Mouse (Mus musculus) brown adipose tissue, adult 24 weeks (tissue): Measurements from ENCODE around the gene Tnni1. TPM values are rescaled to one million over a fixed set of nuclear protein-coding genes. Genes with fewer than 3 reads are reported as not detected.

Source experiments
- H3K27ac ChIP-seq: fragments of 200-500 bp; replicated peaks from 2 replicates; pipeline ENCODE4 v1.5.1; 2012; ENCODE audit warnings: low read depth, mild to moderate bottlenecking, low read length
- H3K4me1 ChIP-seq: fragments of 200-500 bp; 2 replicates; pipeline ENCODE4 v1.6.1; 2012; ENCODE audit warnings: low read length, mixed read lengths; ENCODE audit not compliant: control insufficient read depth, insufficient read depth, insufficient read length
- H3K4me3 ChIP-seq: fragments of 200-500 bp; 2 replicates; pipeline ENCODE4 v1.5.1; 2012; ENCODE audit warnings: low read depth, mild to moderate bottlenecking, low read length, moderate library complexity; ENCODE audit not compliant: insufficient read depth
- polyA plus RNA-seq: library from polyadenylated mRNA; stranded (reverse); fragments of >200 nt; gene quantifications from 2 replicates; pipeline ENCODE4 v1.2.4, GENCODE M21; 2012; ENCODE audit not compliant: missing spikeins, insufficient read depth, insufficient read length

The Tnni1 gene
- polyA plus RNA-seq, 1 experiment, result 13.6 TPM

DNA sequence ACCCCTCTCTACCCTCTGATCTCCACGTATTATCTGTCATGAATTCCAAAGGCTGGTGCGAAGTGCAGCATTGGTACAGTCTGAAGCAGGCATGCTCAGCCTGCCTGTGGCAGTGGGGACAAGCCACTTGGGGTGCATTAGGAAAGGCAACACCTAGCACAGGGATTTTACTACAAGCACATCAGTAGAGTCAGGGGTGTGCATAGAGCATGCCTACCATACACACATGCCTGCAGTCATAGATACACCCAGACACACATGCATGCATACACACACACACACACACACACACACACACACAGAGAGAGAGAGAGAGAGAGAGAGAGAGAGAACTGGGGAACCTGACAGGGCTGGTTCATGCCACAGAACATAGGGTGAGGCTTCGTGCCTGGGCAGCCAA, 33.0 kb downstream of the Tnni1 start:
- no peak overlapping the region for H3K27ac ChIP-seq
- no peaks in the 10 kb centered on the region for H3K4me1 ChIP-seq
- H3K4me3 ChIP-seq, result no peak overlapping the region

DNA sequence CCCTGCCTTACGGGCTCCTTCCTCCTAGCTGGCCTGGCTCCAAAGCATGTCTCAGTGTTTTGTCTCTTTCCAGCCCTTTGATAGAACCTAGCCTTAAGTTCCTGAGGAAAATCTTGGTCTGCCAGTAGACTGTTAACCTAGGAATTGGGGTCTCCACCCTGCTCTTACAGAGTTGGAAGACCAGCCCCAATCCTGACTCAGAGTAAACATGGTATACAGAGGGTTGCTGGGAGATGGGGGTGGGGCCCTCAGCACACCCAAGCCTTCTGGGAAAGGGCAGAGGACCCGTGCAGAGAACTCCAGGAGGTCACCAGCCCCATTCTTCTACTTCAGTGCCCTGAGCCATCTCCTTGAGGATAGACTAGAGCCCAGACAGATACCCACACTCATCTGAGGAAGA, 33.4 kb downstream of the Tnni1 start:
- Histone ChIP-seq H3K4me3 (no peak overlapping the region), H3K27ac (no peak overlapping the region)

DNA sequence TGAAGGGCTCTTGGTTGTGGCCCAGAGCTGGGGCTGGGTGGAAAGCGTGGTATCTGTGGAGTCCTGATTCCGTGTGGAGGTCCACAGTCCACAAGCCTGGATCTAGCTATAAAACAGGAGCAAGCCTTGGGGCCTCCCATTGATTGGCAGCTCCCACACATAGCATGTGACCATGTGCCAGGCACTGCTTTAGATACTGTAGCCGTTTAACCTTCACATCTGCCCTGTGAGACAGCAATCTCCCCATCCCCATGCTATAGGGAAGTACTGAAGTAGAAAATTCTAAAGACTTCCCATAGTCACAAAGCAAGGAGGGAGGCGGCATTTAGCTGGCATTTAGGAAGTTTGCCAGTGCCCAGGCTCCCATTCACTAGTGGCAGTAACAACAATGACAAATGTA, 33.8 kb downstream of the Tnni1 start:
- H3K4me1 ChIP-seq, result no peaks in the 10 kb centered on the region
- H3K27ac ChIP-seq, result no peak overlapping the region
- H3K4me3 ChIP-seq, result no peak overlapping the region

More for the DNA sequence above, 33.4 kb downstream of the Tnni1 start:
- no peaks in the 10 kb centered on the region for H3K4me1 ChIP-seq

DNA sequence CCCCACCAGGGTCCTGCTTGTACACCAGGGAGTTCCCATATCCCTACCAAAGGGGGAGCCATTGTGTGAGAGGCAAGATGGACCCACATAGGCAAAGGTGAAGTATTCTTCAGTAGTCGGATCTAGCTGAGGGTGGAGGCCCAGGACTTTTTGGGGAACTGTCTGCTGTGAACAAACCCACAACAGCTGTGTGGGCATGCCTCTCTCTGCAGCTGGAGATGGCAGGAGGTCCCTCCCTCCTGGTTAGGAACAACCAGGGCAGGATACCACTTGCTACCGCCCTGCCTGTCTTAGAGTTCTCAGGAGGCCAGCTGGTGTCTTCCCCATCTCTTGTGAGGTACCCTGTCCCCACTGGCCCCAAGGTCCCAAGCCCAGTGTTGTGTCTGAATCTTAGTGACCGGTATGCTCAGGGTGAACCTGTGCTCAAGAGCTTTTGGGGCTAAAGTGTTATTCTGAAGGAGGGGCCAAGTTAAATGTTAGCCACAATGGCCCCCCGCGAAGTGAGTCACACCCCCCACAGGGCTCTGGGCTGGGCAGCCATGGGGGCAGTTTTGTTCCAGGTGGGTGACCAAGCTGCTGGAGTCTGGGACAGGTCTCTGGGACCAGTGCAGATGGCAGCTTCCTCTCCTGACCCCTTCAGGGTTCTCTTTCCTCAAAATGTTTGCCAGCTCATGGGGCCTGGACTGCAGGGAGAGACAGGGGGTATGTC, 34.6 kb downstream of the Tnni1 start:
- H3K4me3 ChIP-seq, result no peak overlapping the region
- no peaks in the 10 kb centered on the region for H3K4me1 ChIP-seq
- H3K27ac ChIP-seq, result no peak overlapping the region

DNA sequence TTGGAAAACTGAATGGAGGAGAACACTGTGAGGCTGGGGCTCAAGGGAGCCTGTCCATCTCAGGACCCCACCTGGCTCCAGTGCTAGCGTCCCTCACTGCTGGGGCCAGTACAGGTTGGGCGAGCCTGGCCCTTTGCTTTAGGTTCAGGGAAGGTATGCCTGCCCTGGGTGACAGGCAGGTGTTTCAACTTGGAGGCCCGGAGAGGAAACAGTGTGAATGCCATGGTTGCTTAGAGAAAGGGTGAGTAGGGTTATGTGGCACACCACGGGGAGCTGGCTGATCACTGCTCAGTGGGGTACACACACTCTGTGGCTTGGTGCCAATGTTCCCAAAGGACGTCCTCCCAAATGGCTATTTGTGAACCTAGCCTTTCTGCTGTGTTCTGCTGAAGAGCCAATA, 35.3 kb downstream of the Tnni1 start:
- no peak overlapping the region for H3K4me3 ChIP-seq
- H3K4me1 ChIP-seq, result no peaks in the 10 kb centered on the region
- H3K27ac ChIP-seq, result no peak overlapping the region

DNA sequence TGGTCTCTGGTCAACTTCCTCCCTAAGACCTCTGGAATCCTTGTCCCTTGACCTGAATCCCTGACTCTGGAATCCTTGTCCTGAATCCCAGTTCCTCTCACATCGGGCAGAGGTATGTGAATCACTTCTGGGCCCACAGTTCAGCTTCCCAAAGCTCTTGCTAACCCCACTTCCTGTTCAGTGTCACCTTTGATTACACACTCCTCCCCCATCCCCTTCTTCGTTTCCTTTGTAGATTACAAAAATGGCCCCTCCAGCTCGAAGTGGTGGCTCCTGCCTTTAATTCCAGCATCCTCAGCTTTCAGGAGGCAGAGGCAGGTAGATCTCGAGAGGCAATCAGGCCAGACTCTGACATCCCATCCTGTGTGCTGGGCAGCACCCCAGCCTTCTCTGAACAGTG, 38.4 kb downstream of the Tnni1 start:
- Histone ChIP-seq H3K4me1 (no peaks in the 10 kb centered on the region), H3K27ac (no peak overlapping the region), H3K4me3 (no peak overlapping the region)

DNA sequence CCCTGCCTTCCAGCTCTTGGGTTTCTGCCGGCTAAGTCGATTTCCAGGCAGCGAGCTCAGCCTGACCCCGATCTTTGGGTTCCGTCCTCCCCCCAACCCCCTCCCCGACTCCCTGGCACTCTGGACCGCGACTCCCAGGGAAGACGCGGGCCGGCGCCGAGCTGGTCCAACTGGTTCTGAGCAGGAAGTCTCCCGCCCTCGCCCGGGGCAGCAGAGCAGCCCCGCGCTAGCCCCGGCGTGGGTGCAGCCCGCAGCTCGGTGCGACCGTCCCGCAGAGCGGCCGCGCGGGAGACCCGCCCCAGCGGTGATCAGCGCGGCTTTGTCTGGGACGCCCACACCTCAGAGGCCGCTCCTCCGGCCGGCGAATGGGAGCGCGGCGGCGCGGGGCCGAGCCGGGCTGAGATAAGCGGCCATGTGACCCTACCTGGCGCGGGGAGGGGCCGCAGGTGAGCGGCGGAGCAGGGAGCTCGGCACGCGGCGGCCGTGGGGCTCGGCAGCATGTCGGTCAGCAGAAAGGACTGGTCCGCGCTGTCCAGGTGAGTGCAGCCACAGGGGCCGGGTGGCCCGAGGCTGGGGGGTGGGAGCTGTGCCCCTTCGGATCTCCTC, 39.4 kb downstream of the Tnni1 start, which contains the start of gene Lad1:
Lad1 (plus strand) TSS at position 118 of the 606 bp plus-strand sequence.
- Histone ChIP-seq H3K4me1 (no peaks in the 10 kb centered on the region), H3K4me3 (peak within 1 kb of the TSS; percentile 45), H3K27ac (no peak within 1 kb of the TSS)

DNA sequence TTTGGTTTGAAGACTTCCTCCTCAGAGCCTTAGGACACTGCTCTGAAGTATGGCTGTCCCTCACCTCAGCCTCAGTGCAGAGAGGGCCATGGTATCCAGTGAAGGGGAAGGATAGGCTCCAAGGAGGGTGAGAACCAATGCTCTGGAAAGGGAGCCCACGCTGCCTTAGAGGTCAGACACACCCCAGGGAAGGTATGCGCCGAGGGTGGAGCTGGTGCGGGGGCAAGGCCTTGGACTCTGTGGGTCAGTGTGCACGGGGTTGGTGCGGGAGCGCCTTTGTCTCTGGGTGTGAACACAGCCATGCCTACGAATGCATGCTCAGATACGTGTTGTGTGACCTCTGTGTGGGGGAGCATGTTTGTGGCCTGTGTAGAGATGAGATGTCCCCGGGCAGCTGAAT, 40.8 kb downstream of the Tnni1 start:
- Histone ChIP-seq H3K4me3 (no peak overlapping the region), H3K27ac (no peak overlapping the region), H3K4me1 (no peaks in the 10 kb centered on the region)

DNA sequence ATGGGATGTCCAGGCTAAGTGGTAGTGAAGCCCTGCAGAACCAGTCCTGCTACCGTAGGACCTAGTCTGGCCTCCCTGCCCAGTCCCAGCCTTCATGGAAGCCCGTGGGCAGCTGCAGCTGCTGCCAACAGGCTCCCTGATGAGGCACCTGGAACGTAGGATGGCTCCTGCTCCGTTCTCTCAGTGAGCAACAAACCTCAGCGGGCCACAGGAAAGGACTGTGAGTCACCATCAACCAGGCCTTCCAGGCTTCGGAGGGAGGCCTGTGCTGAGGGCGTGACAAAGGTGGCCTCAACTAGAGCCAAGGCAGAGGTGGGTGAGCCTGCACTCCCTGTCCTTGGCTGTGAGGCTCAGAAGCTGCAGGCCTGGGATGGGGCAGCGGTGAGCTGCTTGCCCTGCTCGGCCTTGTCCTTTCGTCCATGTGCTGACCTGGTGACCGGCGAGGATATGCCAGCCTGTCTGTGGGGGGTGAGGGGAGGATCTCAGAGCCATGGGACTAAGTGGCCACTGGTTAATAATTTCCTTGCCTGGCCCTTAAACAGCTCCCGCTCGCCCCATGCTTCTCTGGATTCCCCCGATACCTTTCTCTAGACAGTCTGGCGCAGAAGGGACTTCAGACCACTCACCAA, 41.6 kb downstream of the Tnni1 start:
- H3K27ac ChIP-seq, result no peak overlapping the region

DNA sequence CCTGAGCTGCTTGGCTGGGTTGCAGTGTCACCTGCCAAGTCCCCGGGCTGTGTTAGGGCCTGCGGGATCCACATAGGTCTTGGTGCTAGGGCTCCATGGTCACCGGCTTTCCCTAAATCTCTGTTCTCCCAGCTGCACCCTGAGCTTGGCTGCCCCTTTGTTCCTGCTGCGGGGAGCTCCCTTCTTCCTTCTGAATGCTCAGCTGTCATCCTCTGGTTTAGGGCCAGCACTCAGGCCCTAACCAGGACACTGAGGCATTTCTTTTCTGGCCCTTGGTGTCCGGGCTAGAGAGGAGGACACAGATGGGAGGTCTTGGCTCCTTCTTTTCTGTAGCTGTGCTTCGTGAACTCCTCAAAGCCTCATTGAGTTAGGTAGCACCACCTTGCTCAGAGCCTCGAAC, 42.5 kb downstream of the Tnni1 start:
- no peak overlapping the region for H3K4me3 ChIP-seq
- no peaks in the 10 kb centered on the region for H3K4me1 ChIP-seq
- no peak overlapping the region for H3K27ac ChIP-seq

More for the DNA sequence above, 41.6 kb downstream of the Tnni1 start:
- Histone ChIP-seq H3K4me3 (no peak overlapping the region), H3K4me1 (no peaks in the 10 kb centered on the region)

DNA sequence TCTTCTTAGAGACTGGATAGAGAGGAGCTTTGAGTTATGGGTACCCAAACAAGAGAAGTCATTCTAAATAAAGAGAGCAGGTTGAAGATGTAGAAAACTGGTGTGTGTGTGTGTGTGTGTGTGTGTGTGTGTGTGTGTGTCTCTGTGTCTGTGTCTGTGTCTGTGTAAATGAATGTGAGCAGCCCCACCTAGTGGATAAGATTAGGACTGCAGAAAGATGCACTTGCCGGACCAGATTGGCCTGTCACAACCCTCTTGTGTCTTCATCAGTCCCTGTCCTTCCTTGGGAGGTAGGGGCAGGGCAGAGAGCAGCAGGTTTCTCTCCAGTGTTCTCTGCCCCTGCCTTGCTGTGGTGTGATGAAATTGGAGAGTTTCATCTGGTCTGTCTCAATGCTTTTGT, 49.7 kb downstream of the Tnni1 start:
- no peaks in the 10 kb centered on the region for H3K4me1 ChIP-seq
- H3K27ac ChIP-seq, result no peak overlapping the region
- H3K4me3 ChIP-seq, result no peak overlapping the region

DNA sequence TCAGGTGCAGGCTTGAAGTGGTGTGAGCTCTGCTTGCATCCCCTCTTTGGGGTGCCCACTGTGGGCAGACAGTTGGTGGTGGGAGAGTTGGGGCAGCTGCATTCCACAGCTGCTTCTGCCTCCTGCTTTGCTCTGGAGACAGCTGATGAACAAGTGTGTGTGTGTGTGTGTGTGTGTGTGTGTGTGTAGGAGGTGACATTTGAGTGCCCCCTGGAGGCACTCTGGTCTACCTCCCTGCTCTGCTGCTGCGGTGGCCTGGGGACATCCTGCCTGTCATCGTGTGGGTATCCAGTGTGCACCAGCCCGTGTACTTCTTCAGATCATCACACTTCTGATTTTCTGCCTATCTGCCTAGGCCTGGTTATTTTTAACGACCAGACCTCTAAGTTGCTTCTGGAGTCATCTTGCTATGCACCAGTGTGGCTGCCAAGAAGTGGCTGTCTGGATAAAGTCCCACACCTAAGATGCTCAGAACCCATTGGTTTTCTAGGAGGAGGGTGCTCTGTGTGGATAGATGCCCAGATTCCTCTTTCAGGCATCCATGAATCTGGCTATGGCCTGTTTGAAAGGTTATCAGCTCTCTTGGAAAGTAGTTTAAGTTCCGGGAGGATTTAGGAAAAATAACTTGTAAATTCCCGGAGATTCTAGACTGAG, 55.1 kb downstream of the Tnni1 start:
- Histone ChIP-seq H3K4me1 (no peaks in the 10 kb centered on the region), H3K4me3 (no peak overlapping the region), H3K27ac (no peak overlapping the region)

DNA sequence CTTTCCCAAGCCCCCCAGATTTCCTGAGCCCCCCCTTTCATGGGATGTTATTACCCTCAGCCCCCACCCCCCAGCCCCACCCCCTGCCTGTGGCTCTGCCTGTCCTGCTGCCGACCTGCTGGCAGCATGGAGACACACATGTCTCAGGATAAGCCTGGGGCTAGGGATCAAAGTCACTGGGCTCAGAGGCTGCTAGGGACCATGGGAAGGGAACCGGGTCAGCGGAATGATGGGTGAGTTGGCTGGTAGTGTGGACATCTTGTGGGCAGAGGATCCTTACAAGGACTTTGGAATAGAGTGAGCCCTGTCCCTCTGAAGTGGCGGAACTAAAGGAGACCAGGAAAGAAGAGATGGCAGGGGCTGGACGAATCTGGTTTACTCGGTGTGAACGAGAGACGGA, 55.7 kb downstream of the Tnni1 start:
- Histone ChIP-seq H3K27ac (no peak overlapping the region), H3K4me3 (no peak overlapping the region), H3K4me1 (no peaks in the 10 kb centered on the region)

DNA sequence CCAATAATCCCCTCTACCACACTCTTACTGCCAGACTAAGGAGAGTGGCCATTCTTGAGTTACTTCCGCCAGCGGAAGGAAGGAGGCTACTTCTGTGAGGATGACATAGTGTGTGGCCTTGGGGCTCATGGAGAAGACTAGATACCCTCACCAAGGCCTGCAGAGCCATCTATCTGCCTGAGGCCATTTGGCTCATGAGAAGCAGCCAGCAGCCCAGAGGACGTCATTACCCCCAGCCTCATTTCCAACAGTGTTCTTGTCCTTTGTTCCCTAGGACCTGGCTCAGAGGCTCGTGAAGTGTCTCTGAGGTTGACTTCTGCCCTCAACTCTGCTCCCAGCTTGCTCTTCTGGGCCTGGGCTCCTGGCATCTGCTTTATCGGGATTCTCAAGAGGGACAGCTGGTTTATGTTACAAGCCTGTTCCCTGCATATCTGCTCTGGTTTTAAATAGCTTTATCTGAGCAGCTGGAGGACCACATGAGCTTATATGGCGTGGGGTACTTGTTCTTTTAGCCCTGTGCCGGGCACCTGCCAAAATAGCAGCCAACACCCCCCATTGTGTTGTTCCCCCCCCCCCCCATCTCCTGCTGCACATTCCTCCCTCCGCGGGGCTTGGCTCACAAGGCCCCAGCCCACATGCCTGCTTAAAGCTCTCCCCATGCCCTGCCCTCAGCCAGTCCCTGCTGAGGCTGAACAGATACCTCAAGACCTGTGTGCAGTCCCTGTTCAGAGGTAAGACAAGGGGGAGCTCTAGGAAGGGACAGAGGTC, 56.7 kb downstream of the Tnni1 start, which contains the start of gene Tnnt2:
Tnnt2 (plus strand) TSS at position 639 of the 768 bp plus-strand sequence.
- Histone ChIP-seq H3K4me3 (no peak within 1 kb of the TSS), H3K27ac (no peak within 1 kb of the TSS), H3K4me1 (no peaks in the 10 kb centered on the region)

DNA sequence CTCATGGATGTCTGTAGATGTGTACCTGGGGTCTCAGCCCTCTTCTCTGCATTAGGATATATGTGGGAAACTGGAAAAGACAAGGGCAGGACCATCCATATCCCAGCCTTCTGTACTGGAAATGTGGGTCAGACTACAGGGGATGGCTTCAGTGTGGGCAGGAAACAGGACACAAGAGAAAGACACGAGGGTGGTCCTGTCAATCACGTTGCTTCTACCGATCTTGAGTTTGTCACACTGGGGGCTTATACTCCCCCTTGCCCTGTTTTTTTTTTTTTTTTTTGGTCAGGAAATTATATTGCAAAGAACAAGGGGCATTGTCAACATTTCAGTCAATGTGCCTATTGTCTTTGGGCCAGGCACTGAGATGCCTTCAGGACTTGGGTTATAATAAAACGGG, 59.4 kb downstream of the Tnni1 start:
- Histone ChIP-seq H3K4me3 (no peak overlapping the region), H3K4me1 (no peaks in the 10 kb centered on the region), H3K27ac (no peak overlapping the region)
